Mouse (Mus musculus) C2C12 (cell line): ENCODE measurements at regions not wholly inside any gene's neighbourhood (a gene's known extent, or its start where the extent isn't known, plus 50 kb on each side); places are given as distances from the start of the nearest gene placed in this dataset.

ENCODE experiments used
- CTCF ChIP-seq: IDR thresholded peaks from one replicate; pipeline ENCODE4 v1.5.1; 2011; ENCODE audit not compliant: control insufficient read depth, insufficient read depth, insufficient read length
- MAX ChIP-seq: IDR thresholded peaks from one replicate; pipeline ENCODE4 v1.6.1; 2011; ENCODE audit warnings: mild to moderate bottlenecking, control low read depth
- USF1 ChIP-seq: IDR thresholded peaks from one replicate; pipeline ENCODE4 v1.6.1; 2011; ENCODE audit warnings: low read depth, mild to moderate bottlenecking, control low read depth, moderate library complexity

GRCm38 (mm10) chr15:41991816-41992215, 1857.7 kb downstream of the 9330182O14Rik start:
- no peak for TF ChIP-seq CTCF
- no peak for TF ChIP-seq USF1
- no peak for TF ChIP-seq MAX
